Mouse (Mus musculus) heart, embryonic 10.5 days (tissue): ENCODE results near the gene Baz2a. TPM values are rescaled to one million over a fixed set of nuclear protein-coding genes. Genes with fewer than 3 reads are reported as not detected.
"Not testable (repeated sequence)": the region's sequence is repeated elsewhere in the genome, so short reads cannot be mapped to it uniquely, and the experiment has no call there.

ENCODE experiments used
- DNase-seq: peaks from one replicate; pipeline ENCODE4 v3.0.0-alpha.2; 2017; ENCODE audit warnings: low spot score
- H3K27ac ChIP-seq: fragments of 300-500 bp; sonication (generic); 2 replicates; pipeline ENCODE4 v1.5.1; 2016; ENCODE audit warnings: mild to moderate bottlenecking
- H3K27me3 ChIP-seq: fragments of 300-500 bp; sonication (generic); 2 replicates; pipeline ENCODE4 v1.6.1; 2016; ENCODE audit warnings: mild to moderate bottlenecking; ENCODE audit not compliant: poor library complexity, insufficient read depth, severe bottlenecking
- H3K36me3 ChIP-seq: fragments of 300-500 bp; sonication (generic); 2 replicates; pipeline ENCODE4 v1.6.1; 2016; ENCODE audit warnings: mild to moderate bottlenecking, moderate library complexity
- H3K4me1 ChIP-seq: fragments of 300-500 bp; sonication (generic); 2 replicates; pipeline ENCODE4 v1.6.1; 2016; ENCODE audit warnings: mild to moderate bottlenecking
- H3K4me3 ChIP-seq: fragments of 300-500 bp; sonication (generic); 2 replicates; pipeline ENCODE4 v1.5.1; 2016; ENCODE audit warnings: mild to moderate bottlenecking, moderate library complexity
- H3K9me3 ChIP-seq: fragments of 300-500 bp; sonication (generic); 2 replicates; pipeline ENCODE4 v1.6.1; 2016; ENCODE audit warnings: mild to moderate bottlenecking, moderate library complexity
- WGBS: fragments of 180-500 bp; shearing (Covaris S2); methylation state at CpG from one replicate; pipeline ENCODE4 v1.1.7; 2016; 5-methylcytosine and 5-hydroxymethylcytosine counted together
- polyA plus RNA-seq: library from polyadenylated mRNA; unstranded; fragments of >200 nt; fragmentation: Nextera tagmentation; extraction: Ambion mirVana; gene quantifications from 2 replicates; pipeline ENCODE4 v1.2.1, GENCODE M21; 2016

Gene Baz2a
- 10.1 and 12.0 TPM in 2 replicates for polyA plus RNA-seq

GRCm38 (mm10) chr10:128091564-128092505 is at the start of gene Baz2a:
Gene Baz2a (plus strand): TSS chr10:128091577.
- under 1% methylated on average over 20 of the region's 20 CpGs for WGBS
- peak; percentile 92 for DNase-seq
- peak within 1 kb of the TSS; percentile 91 for H3K4me3 ChIP-seq
- peaks cover 34% of the 10 kb centered on the region for H3K36me3 ChIP-seq
- peak within 1 kb of the TSS; percentile 97 for H3K27ac ChIP-seq
- H3K9me3 ChIP-seq: no peaks in the 10 kb centered on the region
- no peaks in the 10 kb centered on the region for H3K27me3 ChIP-seq
- peaks cover 60% of the 10 kb centered on the region for H3K4me1 ChIP-seq

GRCm38 (mm10) chr10:128041636-128042035 is 49.7 kb upstream of the Baz2a start:
- Histone ChIP-seq H3K4me1 (peaks cover 78% of the 10 kb centered on the region), H3K27me3 (no peaks in the 10 kb centered on the region), H3K36me3 (peaks cover 92% of the 10 kb centered on the region), H3K4me3 (no peak overlapping the region), H3K27ac (no peak overlapping the region), H3K9me3 (no peaks in the 10 kb centered on the region)
- DNase-seq: no peak
- 86% methylated on average over 4 of the region's 4 CpGs for WGBS

GRCm38 (mm10) chr10:128042466-128042865 is 48.9 kb upstream of the Baz2a start:
- Histone ChIP-seq H3K9me3 (no peaks in the 10 kb centered on the region), H3K4me3 (no peak overlapping the region), H3K27ac (peak overlapping the region; percentile 59; the same call in 1 of the 2 replicates), H3K27me3 (no peaks in the 10 kb centered on the region), H3K36me3 (peaks cover 95% of the 10 kb centered on the region), H3K4me1 (peaks cover 73% of the 10 kb centered on the region)
- 92% methylated on average over 3 of the region's 3 CpGs for WGBS
- DNase-seq: no peak

GRCm38 (mm10) chr10:128043041-128043835 is 48.1 kb upstream of the Baz2a start:
- 63% methylated on average over 3 of the region's 3 CpGs for WGBS
- H3K4me3 ChIP-seq: peak overlapping the region; percentile 25; the same call in 1 of the 2 replicates
- H3K27me3 ChIP-seq: no peaks in the 10 kb centered on the region
- H3K27ac ChIP-seq: peak overlapping the region; percentile 59; the same call in 1 of the 2 replicates
- no peaks in the 10 kb centered on the region for H3K9me3 ChIP-seq
- H3K4me1 ChIP-seq: peaks cover 66% of the 10 kb centered on the region
- no peak for DNase-seq
- H3K36me3 ChIP-seq: peaks cover 98% of the 10 kb centered on the region

GRCm38 (mm10) chr10:128048157-128048556 is 43.2 kb upstream of the Baz2a start:
- 97% methylated on average over 8 of the region's 8 CpGs for WGBS
- Histone ChIP-seq H3K36me3 (peaks cover 83% of the 10 kb centered on the region), H3K27ac (no peak overlapping the region), H3K4me3 (no peak overlapping the region), H3K4me1 (peaks cover 19% of the 10 kb centered on the region), H3K27me3 (no peaks in the 10 kb centered on the region), H3K9me3 (no peaks in the 10 kb centered on the region)
- DNase-seq: no peak

GRCm38 (mm10) chr10:128049741-128050140 is 41.6 kb upstream of the Baz2a start:
- 97% methylated on average over 2 of the region's 2 CpGs for WGBS
- Histone ChIP-seq H3K27me3 (no peaks in the 10 kb centered on the region), H3K36me3 (peaks cover 68% of the 10 kb centered on the region)

GRCm38 (mm10) chr10:128050355-128050754 is 41.0 kb upstream of the Baz2a start:
- no peak overlapping the region for H3K4me3 ChIP-seq
- no peak for DNase-seq
- no peak overlapping the region for H3K27ac ChIP-seq
- no peaks in the 10 kb centered on the region for H3K9me3 ChIP-seq
- H3K27me3 ChIP-seq: no peaks in the 10 kb centered on the region
- H3K36me3 ChIP-seq: peaks cover 61% of the 10 kb centered on the region
- H3K4me1 ChIP-seq: no peaks in the 10 kb centered on the region
- whole genome bisulfite sequencing: 80% methylated on average over 2 of the region's 2 CpGs

More at GRCm38 (mm10) chr10:128049741-128050140, 41.6 kb upstream of the Baz2a start:
- H3K4me1 ChIP-seq: peaks cover 3% of the 10 kb centered on the region
- no peaks in the 10 kb centered on the region for H3K9me3 ChIP-seq
- no peak overlapping the region for H3K4me3 ChIP-seq
- no peak overlapping the region for H3K27ac ChIP-seq
- DNase-seq: no peak

- H3K4me3 ChIP-seq: no peak overlapping the region
- WGBS: 94% methylated on average over 5 of the region's 5 CpGs
- no peaks in the 10 kb centered on the region for H3K9me3 ChIP-seq
- no peaks in the 10 kb centered on the region for H3K27me3 ChIP-seq
- no peaks in the 10 kb centered on the region for H3K4me1 ChIP-seq
- H3K27ac ChIP-seq: no peak overlapping the region
- no peak for DNase-seq
- H3K36me3 ChIP-seq: peaks cover 49% of the 10 kb centered on the region
Measured at GRCm38 (mm10) chr10:128051589-128051988, 39.8 kb upstream of the Baz2a start.

GRCm38 (mm10) chr10:128052136-128052535 is 39.2 kb upstream of the Baz2a start:
- H3K36me3 ChIP-seq: peaks cover 44% of the 10 kb centered on the region
- 95% methylated on average over 1 of the region's 2 CpGs for WGBS

GRCm38 (mm10) chr10:128053001-128053400 is 38.4 kb upstream of the Baz2a start:
- Histone ChIP-seq H3K27me3 (no peaks in the 10 kb centered on the region), H3K4me3 (no peak overlapping the region), H3K36me3 (peaks cover 37% of the 10 kb centered on the region), H3K9me3 (no peaks in the 10 kb centered on the region), H3K4me1 (peaks cover 5% of the 10 kb centered on the region; the same call in 1 of the 2 replicates), H3K27ac (no peak overlapping the region)
- WGBS: 91% methylated on average over 8 of the region's 8 CpGs
- no peak for DNase-seq

More at GRCm38 (mm10) chr10:128052136-128052535, 39.2 kb upstream of the Baz2a start:
- H3K4me3 ChIP-seq, H3K27me3 ChIP-seq, H3K9me3 ChIP-seq, DNase-seq, H3K27ac ChIP-seq, H3K4me1 ChIP-seq: not testable (repeated sequence)

GRCm38 (mm10) chr10:128058184-128058583 is 33.2 kb upstream of the Baz2a start:
- whole genome bisulfite sequencing: 1% methylated on average over 18 of the region's 18 CpGs
- H3K27me3 ChIP-seq: no peaks in the 10 kb centered on the region
- peaks cover 11% of the 10 kb centered on the region; the same call in 1 of the 2 replicates for H3K4me1 ChIP-seq

GRCm38 (mm10) chr10:128058601-128059151 is 32.7 kb upstream of the Baz2a start, which contains the start of gene Ptges3:
Gene Ptges3 (plus strand): TSS chr10:128058954.
- Histone ChIP-seq H3K4me3 (peak within 1 kb of the TSS; percentile 98), H3K4me1 (peaks cover 11% of the 10 kb centered on the region; the same call in 1 of the 2 replicates), H3K27ac (peak within 1 kb of the TSS; percentile 97), H3K27me3 (no peaks in the 10 kb centered on the region), H3K9me3 (no peaks in the 10 kb centered on the region), H3K36me3 (peaks cover 14% of the 10 kb centered on the region)
- DNase-seq: peak; percentile 98
- WGBS: under 1% methylated on average over 71 of the region's 72 CpGs

More at GRCm38 (mm10) chr10:128058184-128058583, 33.2 kb upstream of the Baz2a start:
- no peak for DNase-seq
- Histone ChIP-seq H3K9me3 (no peaks in the 10 kb centered on the region), H3K4me3 (peak overlapping the region; percentile 98), H3K36me3 (peaks cover 10% of the 10 kb centered on the region), H3K27ac (peak overlapping the region; percentile 97)
